Mouse (Mus musculus): ENCODE results near the gene Kdm4b. TPM values are rescaled to one million over a fixed set of nuclear protein-coding genes. Genes with fewer than 3 reads are reported as not detected.

Gene Kdm4b
- polyA plus RNA-seq, 1 experiment from 2014 or later = 8.1 TPM

- no peaks in the 10 kb centered on the region for H3K9me3 ChIP-seq (ENCODE audit: control insufficient read depth)
- WGBS = 97% methylated on average over 4 of the region's 4 CpGs
- H3K9ac ChIP-seq (ENCODE audit: low read depth, low read length) = no peak overlapping the region
- H3K36me3 ChIP-seq (ENCODE audit: control insufficient read depth, insufficient read depth) = peaks cover 75% of the 10 kb centered on the region
- no peak overlapping the region for H3K27ac ChIP-seq (ENCODE audit: low read depth, low read length)
- no peaks in the 10 kb centered on the region for H3K4me1 ChIP-seq (replicated peaks; ENCODE audit: control insufficient read depth, insufficient read depth, low read length)
- no peak overlapping the region for H3K4me2 ChIP-seq (replicated peaks; ENCODE audit: low read depth)
- H3K4me3 ChIP-seq (ENCODE audit: low read depth, low read length) = no peak overlapping the region
- H3K27me3 ChIP-seq (replicated peaks; ENCODE audit: control insufficient read depth, insufficient read depth, low read length) = no peaks in the 10 kb centered on the region
- no peak for TF ChIP-seq CTCF (IDR thresholded peaks at IDR 0.05; ENCODE audit: low read depth)
- no peak for ATAC-seq
Measured at GRCm38 (mm10) chr17:56401051-56401521, 75.2 kb downstream of the Kdm4b start.

- 89% methylated on average over 3 of the region's 3 CpGs for WGBS
- H3K4me2 ChIP-seq (replicated peaks; ENCODE audit: low read depth) = no peak overlapping the region
- H3K4me3 ChIP-seq (ENCODE audit: low read depth, low read length) = no peak overlapping the region
- no peak overlapping the region for H3K9ac ChIP-seq (ENCODE audit: low read depth, low read length)
- no peak for ATAC-seq
- no peaks in the 10 kb centered on the region for H3K9me3 ChIP-seq (ENCODE audit: control insufficient read depth)
- H3K27ac ChIP-seq (ENCODE audit: low read depth, low read length) = no peak overlapping the region
- H3K4me1 ChIP-seq (replicated peaks; ENCODE audit: control insufficient read depth, insufficient read depth, low read length) = no peaks in the 10 kb centered on the region
- H3K27me3 ChIP-seq (replicated peaks; ENCODE audit: control insufficient read depth, insufficient read depth, low read length) = no peaks in the 10 kb centered on the region
- H3K36me3 ChIP-seq (ENCODE audit: control insufficient read depth, insufficient read depth) = peaks cover 32% of the 10 kb centered on the region
- TF ChIP-seq CTCF (IDR thresholded peaks at IDR 0.05; ENCODE audit: low read depth) = no peak
Measured at GRCm38 (mm10) chr17:56405341-56405740, 79.5 kb downstream of the Kdm4b start.

GRCm38 (mm10) chr17:56405856-56406840, 80.3 kb downstream of the Kdm4b start:
- H3K9me3 ChIP-seq (ENCODE audit: control insufficient read depth) = no peaks in the 10 kb centered on the region
- 78% methylated on average over 14 of the region's 14 CpGs for WGBS

GRCm38 (mm10) chr17:56406878-56407277, 81.0 kb downstream of the Kdm4b start:
- ATAC-seq = no peak
- no peak for TF ChIP-seq CTCF (IDR thresholded peaks at IDR 0.05; ENCODE audit: low read depth)

More at GRCm38 (mm10) chr17:56405856-56406840, 80.3 kb downstream of the Kdm4b start:
- no peaks in the 10 kb centered on the region for H3K4me1 ChIP-seq (replicated peaks; ENCODE audit: control insufficient read depth, insufficient read depth, low read length)
- no peaks in the 10 kb centered on the region for H3K27me3 ChIP-seq (replicated peaks; ENCODE audit: control insufficient read depth, insufficient read depth, low read length)
- peaks cover 28% of the 10 kb centered on the region for H3K36me3 ChIP-seq (ENCODE audit: control insufficient read depth, insufficient read depth)
- no peak overlapping the region for H3K4me2 ChIP-seq (replicated peaks; ENCODE audit: low read depth)
- H3K9ac ChIP-seq (ENCODE audit: low read depth, low read length) = no peak overlapping the region
- H3K4me3 ChIP-seq (ENCODE audit: low read depth, low read length) = no peak overlapping the region
- no peak for TF ChIP-seq CTCF (IDR thresholded peaks at IDR 0.05; ENCODE audit: low read depth)
- H3K27ac ChIP-seq (ENCODE audit: low read depth, low read length) = no peak overlapping the region; the same call in 1 of the 2 replicates
- no peak for ATAC-seq

GRCm38 (mm10) chr17:56407379-56407778, 81.5 kb downstream of the Kdm4b start:
- Histone ChIP-seq H3K4me3 (ENCODE audit: low read depth, low read length) (no peak overlapping the region), H3K36me3 (ENCODE audit: control insufficient read depth, insufficient read depth) (peaks cover 24% of the 10 kb centered on the region), H3K9me3 (ENCODE audit: control insufficient read depth) (no peaks in the 10 kb centered on the region), H3K27me3 (replicated peaks; ENCODE audit: control insufficient read depth, insufficient read depth, low read length) (no peaks in the 10 kb centered on the region), H3K4me2 (replicated peaks; ENCODE audit: low read depth) (no peak overlapping the region), H3K27ac (ENCODE audit: low read depth, low read length) (no peak overlapping the region), H3K9ac (ENCODE audit: low read depth, low read length) (no peak overlapping the region), H3K4me1 (replicated peaks; ENCODE audit: control insufficient read depth, insufficient read depth, low read length) (no peaks in the 10 kb centered on the region)
- ATAC-seq = no peak; the same call in 1 of the 2 replicates
- 40% methylated on average over 8 of the region's 8 CpGs for WGBS
- no peak for TF ChIP-seq CTCF (IDR thresholded peaks at IDR 0.05; ENCODE audit: low read depth)

More at GRCm38 (mm10) chr17:56406878-56407277, 81.0 kb downstream of the Kdm4b start:
- H3K27me3 ChIP-seq (replicated peaks; ENCODE audit: control insufficient read depth, insufficient read depth, low read length) = no peaks in the 10 kb centered on the region
- no peaks in the 10 kb centered on the region for H3K9me3 ChIP-seq (ENCODE audit: control insufficient read depth)
- WGBS = 61% methylated on average over 4 of the region's 4 CpGs
- no peak overlapping the region for H3K27ac ChIP-seq (ENCODE audit: low read depth, low read length)
- H3K36me3 ChIP-seq (ENCODE audit: control insufficient read depth, insufficient read depth) = peaks cover 24% of the 10 kb centered on the region
- no peak overlapping the region for H3K9ac ChIP-seq (ENCODE audit: low read depth, low read length)
- H3K4me2 ChIP-seq (replicated peaks; ENCODE audit: low read depth) = no peak overlapping the region
- no peaks in the 10 kb centered on the region for H3K4me1 ChIP-seq (replicated peaks; ENCODE audit: control insufficient read depth, insufficient read depth, low read length)
- no peak overlapping the region for H3K4me3 ChIP-seq (ENCODE audit: low read depth, low read length)

GRCm38 (mm10) chr17:56408965-56409625, 83.2 kb downstream of the Kdm4b start:
- no peak overlapping the region for H3K4me3 ChIP-seq (ENCODE audit: low read depth, low read length)
- no peak overlapping the region for H3K4me2 ChIP-seq (replicated peaks; ENCODE audit: low read depth)
- TF ChIP-seq CTCF (IDR thresholded peaks at IDR 0.05; ENCODE audit: low read depth) = no peak
- H3K27me3 ChIP-seq (replicated peaks; ENCODE audit: control insufficient read depth, insufficient read depth, low read length) = no peaks in the 10 kb centered on the region
- no peak for ATAC-seq
- H3K36me3 ChIP-seq (ENCODE audit: control insufficient read depth, insufficient read depth) = peaks cover 17% of the 10 kb centered on the region
- WGBS = 46% methylated on average over 13 of the region's 13 CpGs
- H3K9me3 ChIP-seq (ENCODE audit: control insufficient read depth) = no peaks in the 10 kb centered on the region
- no peak overlapping the region for H3K27ac ChIP-seq (ENCODE audit: low read depth, low read length)
- H3K4me1 ChIP-seq (replicated peaks; ENCODE audit: control insufficient read depth, insufficient read depth, low read length) = no peaks in the 10 kb centered on the region
- no peak overlapping the region for H3K9ac ChIP-seq (ENCODE audit: low read depth, low read length)

Measured in intestine, postnatal 0 days (tissue).